Mouse (Mus musculus): ENCODE measurements at regions not wholly inside any gene's neighbourhood (a gene's known extent, or its start where the extent isn't known, plus 50 kb on each side); places are given as distances from the start of the nearest gene placed in this dataset.
A peak's percentile ranks its signal among the peaks of the same experiment; 100 is the strongest.
"Not testable (repeated sequence)": the region's sequence is repeated elsewhere in the genome, so short reads cannot be mapped to it uniquely, and the experiment has no call there.

- DNase-seq, result not testable (repeated sequence)
These were observed 670.2 kb upstream of the Chrm3 start for GRCm38 (mm10) chr13:11030874-11031273.

- DNase-seq, result no peak
These were observed 669.7 kb upstream of the Chrm3 start for GRCm38 (mm10) chr13:11030381-11030780.

- no peak for DNase-seq
These were observed 665.3 kb upstream of the Chrm3 start for GRCm38 (mm10) chr13:11025918-11026317.

GRCm38 (mm10) chr13:11024441-11024840, 663.8 kb upstream of the Chrm3 start:
- DNase-seq, result no peak

- DNase-seq, result peak; percentile 20 to 29
These were observed 656.9 kb upstream of the Chrm3 start for GRCm38 (mm10) chr13:11017584-11017983.

- DNase-seq, result no peak
These were observed 644.7 kb upstream of the Chrm3 start for GRCm38 (mm10) chr13:11005374-11005773.

GRCm38 (mm10) chr13:10991151-10991550, 630.5 kb upstream of the Chrm3 start:
- no peak for DNase-seq

GRCm38 (mm10) chr13:10990503-10991025, 629.9 kb upstream of the Chrm3 start:
- DNase-seq, result no peak

- no peak for DNase-seq
These were observed 628.6 kb upstream of the Chrm3 start for GRCm38 (mm10) chr13:10989095-10989814.

- no peak for DNase-seq
These were observed 623.1 kb upstream of the Chrm3 start for GRCm38 (mm10) chr13:10983736-10984135.

GRCm38 (mm10) chr13:10982543-10982942, 621.9 kb upstream of the Chrm3 start:
- DNase-seq, result no peak

GRCm38 (mm10) chr13:10971932-10972331, 611.3 kb upstream of the Chrm3 start:
- no peak for DNase-seq

GRCm38 (mm10) chr13:10970721-10971120, 610.1 kb upstream of the Chrm3 start:
- DNase-seq, result no peak

GRCm38 (mm10) chr13:10952923-10953322, 592.3 kb upstream of the Chrm3 start:
- DNase-seq, result no peak

- DNase-seq, result not testable (repeated sequence)
These were observed 590.0 kb upstream of the Chrm3 start for GRCm38 (mm10) chr13:10950658-10951057.

- no peak for DNase-seq
These were observed 586.8 kb upstream of the Chrm3 start for GRCm38 (mm10) chr13:10947398-10947797.

- no peak for DNase-seq
These were observed 583.2 kb upstream of the Chrm3 start for GRCm38 (mm10) chr13:10943877-10944276.

- DNase-seq, result peak; percentile 21 to 62
These were observed 581.5 kb upstream of the Chrm3 start for GRCm38 (mm10) chr13:10942031-10942655.

GRCm38 (mm10) chr13:10938233-10938632, 577.6 kb upstream of the Chrm3 start:
- no peak for DNase-seq

GRCm38 (mm10) chr13:10930741-10931140, 570.1 kb upstream of the Chrm3 start:
- DNase-seq, result no peak

GRCm38 (mm10) chr13:10914377-10914776, 553.7 kb upstream of the Chrm3 start:
- DNase-seq, result no peak

GRCm38 (mm10) chr13:10909122-10909751, 548.6 kb upstream of the Chrm3 start:
- peak; percentile 2 to 54 for DNase-seq

GRCm38 (mm10) chr13:10867864-10868263, 507.2 kb upstream of the Chrm3 start:
- no peak for DNase-seq
